Mouse (Mus musculus) ES-Bruce4 (cell line): ENCODE measurements around the gene Grin3b.

Experiments
- CTCF ChIP-seq: IDR thresholded peaks from one replicate; pipeline ENCODE4 v1.8.1; 2011; ENCODE audit warnings: low read depth, low read length
- EP300 ChIP-seq: IDR thresholded peaks from 2 replicates; pipeline ENCODE4 v1.6.1; 2011; ENCODE audit warnings: low read depth, low read length; ENCODE audit not compliant: insufficient read depth
- POLR2A ChIP-seq: IDR thresholded peaks from one replicate; pipeline ENCODE4 v1.8.1; 2011; ENCODE audit warnings: low read length; ENCODE audit not compliant: insufficient read depth

GRCm38 (mm10) chr10:80024229-80025043 is 53.9 kb downstream of the Grin3b start:
- TF ChIP-seq POLR2A (no peak), CTCF (no peak), EP300 (no peak)
